Comparison of ENCODE assay signal across 8 mouse cellular contexts in genomic region chr11:69766126-69766609, GRCm38 (mm10). TPM values are rescaled to one million over a fixed set of nuclear protein-coding genes. Genes with fewer than 3 reads are reported as not detected.
DNase-seq lines count a peak whose midpoint lies in the region; ATAC-seq and TF ChIP-seq lines count a peak whose summit lies in the region.

No protein-coding gene starts in this region.

- H3K4me1 ChIP-seq in cortical plate, adult 2 months (ENCODE audit: control insufficient read depth, insufficient read depth, low read length): peaks cover 15% of the 10 kb centered on the region

- H3K4me3 ChIP-seq in cortical plate, adult 2 months (ENCODE audit: insufficient read depth, low read length): peak overlapping the region; percentile 99

- H3K27ac ChIP-seq in cortical plate, adult 2 months (ENCODE audit: insufficient read depth, low read length): peak overlapping the region; percentile 100

- TF ChIP-seq POLR2A in cortical plate, adult 2 months (IDR thresholded peaks at IDR 0.05; ENCODE audit: extremely low read depth, insufficient read depth, low read length): no peak

- intact Hi-C loops in gastrocnemius, postnatal 14 days (cut with DNase I; ENCODE audit: low total_unique reads): no loop called here
- intact Hi-C loops in left cerebral cortex, postnatal 36 days (cut with DNase I): loop anchor here (1.0 kb wide), 1 partner anchor 37 kb away; no protein-coding TSS in a partner anchor

- DNase-seq in ZHBTc4 (ENCODE audit: low read depth, low spot score): peak; percentile 65
- DNase-seq in gastrocnemius, postnatal 14 days: peak; percentile 80
- DNase-seq in left cerebral cortex, postnatal 36 days (ENCODE audit: low spot score in 2 of 2): peak; percentile 70 to 77
- DNase-seq in right cerebral cortex, postnatal 14 days: peak; percentile 80
- DNase-seq in urinary bladder, postnatal 4 days (ENCODE audit: low spot score in 2 of 2): peak; percentile 69 to 80

- TF ChIP-seq CTCF in cortical plate, adult 2 months (IDR thresholded peaks at IDR 0.05; ENCODE audit: extremely low read depth, insufficient read depth, low read length): no peak

- peak; percentile 86 for ATAC-seq in inflammation-experienced regulatory T-cells, adult 6 months
- peak; percentile 80 for ATAC-seq in megakaryocyte-erythroid progenitor cell, adult 5-6 weeks (replicated peaks; ENCODE audit: low FRiP score, low TSS enrichment, poor library complexity, severe bottlenecking)

RNA-seq across cellular contexts. Expression of gene Zbtb4, which starts 0.5 kb away (rescaled TPM):
- 56.7 and 58.2 TPM in 2 replicates for polyA plus RNA-seq in cortical plate, adult 2 months (2012; rRNA removed)
- total RNA-seq in gastrocnemius, postnatal 14 days (2021): 10 to 100 TPM; 18.2 to 21.3 TPM
- polyA plus RNA-seq in inflammation-experienced regulatory T-cells, adult 6 months (2017; shearing (Covaris generic)): 10 to 100 TPM in 2 of 3 experiments, 1 to 10 TPM in 1; 4.3 to 13.9 (median 11.8) TPM
- 100 to 1,000 TPM; 122 to 127 TPM for total RNA-seq in left cerebral cortex, postnatal 36 days (2021)
- total RNA-seq in megakaryocyte-erythroid progenitor cell, adult 5-6 weeks (2014; fragmentation: Nextera tagmentation): 2.8 and 4.0 TPM in 2 replicates
- total RNA-seq in megakaryocyte-erythroid progenitor cell, adult 5-6 weeks (2017): 1.1 and 2.1 TPM in 2 replicates

RNA-seq across cellular contexts. Expression of gene Slc35g3, which starts 4.4 kb away (rescaled TPM):
- polyA plus RNA-seq in cortical plate, adult 2 months (2012; rRNA removed): 0.06 TPM in 1 of 2 replicates, not detected in the other
- total RNA-seq in gastrocnemius, postnatal 14 days (2021): not detected
- not detected for polyA plus RNA-seq in inflammation-experienced regulatory T-cells, adult 6 months (2017; shearing (Covaris generic))
- total RNA-seq in left cerebral cortex, postnatal 36 days (2021): not detected
- total RNA-seq in megakaryocyte-erythroid progenitor cell, adult 5-6 weeks (2014; fragmentation: Nextera tagmentation): not detected in 2 replicates
- not detected in 2 replicates for total RNA-seq in megakaryocyte-erythroid progenitor cell, adult 5-6 weeks (2017)

RNA-seq across cellular contexts. Expression of gene Polr2a, which starts 7.7 kb away (rescaled TPM):
- polyA plus RNA-seq in cortical plate, adult 2 months (2012; rRNA removed): 21.7 and 23.2 TPM in 2 replicates
- total RNA-seq in gastrocnemius, postnatal 14 days (2021): 10 to 100 TPM; 36.4 to 39.1 TPM
- polyA plus RNA-seq in inflammation-experienced regulatory T-cells, adult 6 months (2017; shearing (Covaris generic)): 10 to 100 TPM; 27.3 to 28.4 (median 27.7) TPM
- 10 to 100 TPM; 53.5 to 59.7 TPM for total RNA-seq in left cerebral cortex, postnatal 36 days (2021)
- 106 TPM in 2 replicates for total RNA-seq in megakaryocyte-erythroid progenitor cell, adult 5-6 weeks (2014; fragmentation: Nextera tagmentation)
- total RNA-seq in megakaryocyte-erythroid progenitor cell, adult 5-6 weeks (2017): 11.9 and 26.6 TPM in 2 replicates

RNA-seq across cellular contexts. Expression of gene Chrnb1, which starts 29.6 kb away (rescaled TPM):
- 1.4 and 2.1 TPM in 2 replicates for polyA plus RNA-seq in cortical plate, adult 2 months (2012; rRNA removed)
- 10 to 100 TPM; 75.5 to 80.7 TPM for total RNA-seq in gastrocnemius, postnatal 14 days (2021)
- 1 to 10 TPM; 1.7 to 2.5 (median 1.8) TPM for polyA plus RNA-seq in inflammation-experienced regulatory T-cells, adult 6 months (2017; shearing (Covaris generic))
- under 1 TPM; 0.66 to 0.81 TPM for total RNA-seq in left cerebral cortex, postnatal 36 days (2021)
- 2.3 TPM in 1 of 2 replicates, not detected in the other for total RNA-seq in megakaryocyte-erythroid progenitor cell, adult 5-6 weeks (2014; fragmentation: Nextera tagmentation)
- total RNA-seq in megakaryocyte-erythroid progenitor cell, adult 5-6 weeks (2017): 0.28 and 1.9 TPM in 2 replicates

RNA-seq across cellular contexts. Expression of gene Fgf11, which starts 35.5 kb away (rescaled TPM):
- polyA plus RNA-seq in cortical plate, adult 2 months (2012; rRNA removed): 17.3 and 17.6 TPM in 2 replicates
- total RNA-seq in gastrocnemius, postnatal 14 days (2021): 1 to 10 TPM; 6.6 to 8.0 TPM
- not detected for polyA plus RNA-seq in inflammation-experienced regulatory T-cells, adult 6 months (2017; shearing (Covaris generic))
- total RNA-seq in left cerebral cortex, postnatal 36 days (2021): 10 to 100 TPM; 14.1 to 18.7 TPM
- 0.57 and 0.63 TPM in 2 replicates for total RNA-seq in megakaryocyte-erythroid progenitor cell, adult 5-6 weeks (2014; fragmentation: Nextera tagmentation)
- 2.3 TPM in 1 of 2 replicates, not detected in the other for total RNA-seq in megakaryocyte-erythroid progenitor cell, adult 5-6 weeks (2017)

Comparison
In these comparisons a context has a peak if more than half of its experiments do, and no peak if none do; other contexts are left out.
1. Peak in every context shown above with its lines: DNase-seq, ATAC-seq, H3K4me3 ChIP-seq and H3K27ac ChIP-seq.
2. RNA of gene Zbtb4, which starts 0.5 kb away (total RNA-seq): 122 to 127 TPM in left cerebral cortex, postnatal 36 days; 18.2 to 21.3 TPM in gastrocnemius, postnatal 14 days and 1.1 to 4.0 TPM in megakaryocyte-erythroid progenitor cell, adult 5-6 weeks; every median in the first group is over 4 times any median in the second.